Mouse (Mus musculus): ENCODE results near the gene Mgll. TPM values are rescaled to one million over a fixed set of nuclear protein-coding genes. Genes with fewer than 3 reads are reported as not detected.
A peak's percentile ranks its signal among the peaks of the same experiment; 100 is the strongest.

Gene Mgll
- polyA plus RNA-seq, 1 experiment from 2014 or later = 104 TPM

- Histone ChIP-seq H3K27me3 (ENCODE audit: control insufficient read depth, insufficient read depth, low read length) (no peaks in the 10 kb centered on the region), H3K9ac (replicated peaks; ENCODE audit: low read depth, low read length) (no peak overlapping the region), H3K9me3 (ENCODE audit: control insufficient read depth, low read depth, low read length) (no peaks in the 10 kb centered on the region), H3K36me3 (ENCODE audit: control insufficient read depth, insufficient read depth, low read length) (peaks cover 6% of the 10 kb centered on the region; the same call in 1 of the 2 replicates), H3K4me3 (ENCODE audit: low read depth, low read length) (no peak overlapping the region), H3K4me1 (ENCODE audit: control insufficient read depth, insufficient read depth, low read length) (no peaks in the 10 kb centered on the region), H3K27ac (ENCODE audit: low read length) (no peak overlapping the region), H3K4me2 (replicated peaks; ENCODE audit: low read depth, low read length) (no peak overlapping the region)
- 85% methylated on average over 6 of the region's 6 CpGs for WGBS
- ATAC-seq (ENCODE audit: insufficient number of reproducible peaks, insufficient read depth, low FRiP score, low read depth) = no peak
These were observed 133.6 kb downstream of the Mgll start for GRCm38 (mm10) chr6:88857830-88858229.

GRCm38 (mm10) chr6:88858341-88858740 lies 134.1 kb downstream of the Mgll start:
- no peak overlapping the region for H3K4me2 ChIP-seq (replicated peaks; ENCODE audit: low read depth, low read length)
- H3K27me3 ChIP-seq (ENCODE audit: control insufficient read depth, insufficient read depth, low read length) = no peaks in the 10 kb centered on the region
- H3K4me1 ChIP-seq (ENCODE audit: control insufficient read depth, insufficient read depth, low read length) = no peaks in the 10 kb centered on the region
- WGBS = 72% methylated on average over 7 of the region's 7 CpGs
- no peak for ATAC-seq (ENCODE audit: insufficient number of reproducible peaks, insufficient read depth, low FRiP score, low read depth)
- H3K9me3 ChIP-seq (ENCODE audit: control insufficient read depth, low read depth, low read length) = no peaks in the 10 kb centered on the region
- no peak overlapping the region for H3K27ac ChIP-seq (ENCODE audit: low read length)
- H3K36me3 ChIP-seq (ENCODE audit: control insufficient read depth, insufficient read depth, low read length) = peaks cover 6% of the 10 kb centered on the region; the same call in 1 of the 2 replicates
- H3K4me3 ChIP-seq (ENCODE audit: low read depth, low read length) = no peak overlapping the region
- no peak overlapping the region for H3K9ac ChIP-seq (replicated peaks; ENCODE audit: low read depth, low read length)

GRCm38 (mm10) chr6:88860914-88861313 lies 136.7 kb downstream of the Mgll start:
- no peak overlapping the region for H3K9ac ChIP-seq (replicated peaks; ENCODE audit: low read depth, low read length)
- 0% methylated on average over 2 of the region's 2 CpGs for WGBS
- no peaks in the 10 kb centered on the region for H3K9me3 ChIP-seq (ENCODE audit: control insufficient read depth, low read depth, low read length)
- H3K36me3 ChIP-seq (ENCODE audit: control insufficient read depth, insufficient read depth, low read length) = peaks cover 14% of the 10 kb centered on the region; the same call in 1 of the 2 replicates
- no peak overlapping the region for H3K4me3 ChIP-seq (ENCODE audit: low read depth, low read length)
- H3K4me1 ChIP-seq (ENCODE audit: control insufficient read depth, insufficient read depth, low read length) = no peaks in the 10 kb centered on the region
- H3K27me3 ChIP-seq (ENCODE audit: control insufficient read depth, insufficient read depth, low read length) = no peaks in the 10 kb centered on the region
- ATAC-seq (ENCODE audit: insufficient number of reproducible peaks, insufficient read depth, low FRiP score, low read depth) = no peak
- H3K27ac ChIP-seq (ENCODE audit: low read length) = no peak overlapping the region
- H3K4me2 ChIP-seq (replicated peaks; ENCODE audit: low read depth, low read length) = no peak overlapping the region

- H3K9ac ChIP-seq (replicated peaks; ENCODE audit: low read depth, low read length) = no peak overlapping the region
- no peaks in the 10 kb centered on the region for H3K27me3 ChIP-seq (ENCODE audit: control insufficient read depth, insufficient read depth, low read length)
- H3K36me3 ChIP-seq (ENCODE audit: control insufficient read depth, insufficient read depth, low read length) = peaks cover 14% of the 10 kb centered on the region; the same call in 1 of the 2 replicates
- H3K4me3 ChIP-seq (ENCODE audit: low read depth, low read length) = no peak overlapping the region
- no peaks in the 10 kb centered on the region for H3K9me3 ChIP-seq (ENCODE audit: control insufficient read depth, low read depth, low read length)
- no peak for ATAC-seq (ENCODE audit: insufficient number of reproducible peaks, insufficient read depth, low FRiP score, low read depth)
- WGBS = 78% methylated on average over 7 of the region's 7 CpGs
- H3K4me1 ChIP-seq (ENCODE audit: control insufficient read depth, insufficient read depth, low read length) = no peaks in the 10 kb centered on the region
- H3K27ac ChIP-seq (ENCODE audit: low read length) = no peak overlapping the region
- H3K4me2 ChIP-seq (replicated peaks; ENCODE audit: low read depth, low read length) = no peak overlapping the region
These were observed 141.5 kb downstream of the Mgll start for GRCm38 (mm10) chr6:88865704-88866103.

DNA sequence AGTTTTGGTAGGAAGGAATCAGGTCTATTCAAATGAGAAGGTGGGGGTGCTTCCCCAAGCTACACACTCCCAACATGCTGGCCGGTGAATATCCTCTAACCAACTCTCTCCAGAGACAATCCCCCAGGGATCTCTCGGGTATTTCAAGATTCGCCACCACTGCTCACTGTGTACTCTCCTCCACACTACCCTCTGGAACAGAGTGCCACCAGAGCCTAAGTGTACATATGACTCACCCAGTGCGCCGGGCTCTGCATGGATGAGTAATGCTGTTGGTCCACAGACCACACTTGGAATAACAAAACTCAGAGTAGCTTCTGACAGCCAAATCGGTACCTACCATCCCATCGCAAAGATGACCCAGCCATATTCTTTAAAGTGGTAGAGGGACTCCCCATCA lies 145.2 kb downstream of the Mgll start:
- H3K9me3 ChIP-seq (ENCODE audit: control insufficient read depth, low read depth, low read length) = no peaks in the 10 kb centered on the region
- no peak overlapping the region for H3K27ac ChIP-seq (ENCODE audit: low read length)
- H3K4me1 ChIP-seq (ENCODE audit: control insufficient read depth, insufficient read depth, low read length) = 0 out of 2 replicates have a peak, but pooled peaks cover 13% of the 10 kb centered on the region
- 89% methylated on average over 7 of the region's 7 CpGs for WGBS
- 0 out of 2 replicates have a peak, but pooled peaks cover 4% of the 10 kb centered on the region for H3K36me3 ChIP-seq (ENCODE audit: control insufficient read depth, insufficient read depth, low read length)
- no peak overlapping the region for H3K4me3 ChIP-seq (ENCODE audit: low read depth, low read length)
- no peak overlapping the region for H3K4me2 ChIP-seq (replicated peaks; ENCODE audit: low read depth, low read length)
- no peaks in the 10 kb centered on the region for H3K27me3 ChIP-seq (ENCODE audit: control insufficient read depth, insufficient read depth, low read length)
- ATAC-seq (ENCODE audit: insufficient number of reproducible peaks, insufficient read depth, low FRiP score, low read depth) = no peak
- no peak overlapping the region for H3K9ac ChIP-seq (replicated peaks; ENCODE audit: low read depth, low read length)

GRCm38 (mm10) chr6:88870594-88870993 lies 146.4 kb downstream of the Mgll start:
- WGBS = 61% methylated on average over 4 of the region's 4 CpGs
- Histone ChIP-seq H3K4me3 (ENCODE audit: low read depth, low read length) (no peak overlapping the region), H3K4me1 (ENCODE audit: control insufficient read depth, insufficient read depth, low read length) (peaks cover 16% of the 10 kb centered on the region; the same call in 1 of the 2 replicates), H3K9me3 (ENCODE audit: control insufficient read depth, low read depth, low read length) (no peaks in the 10 kb centered on the region), H3K27ac (ENCODE audit: low read length) (no peak overlapping the region), H3K27me3 (ENCODE audit: control insufficient read depth, insufficient read depth, low read length) (no peaks in the 10 kb centered on the region), H3K36me3 (ENCODE audit: control insufficient read depth, insufficient read depth, low read length) (no peaks in the 10 kb centered on the region), H3K4me2 (replicated peaks; ENCODE audit: low read depth, low read length) (no peak overlapping the region), H3K9ac (replicated peaks; ENCODE audit: low read depth, low read length) (no peak overlapping the region)
- ATAC-seq (ENCODE audit: insufficient number of reproducible peaks, insufficient read depth, low FRiP score, low read depth) = no peak

- Histone ChIP-seq H3K9me3 (ENCODE audit: control insufficient read depth, low read depth, low read length) (no peaks in the 10 kb centered on the region), H3K4me2 (replicated peaks; ENCODE audit: low read depth, low read length) (no peak overlapping the region), H3K4me1 (ENCODE audit: control insufficient read depth, insufficient read depth, low read length) (peaks cover 16% of the 10 kb centered on the region; the same call in 1 of the 2 replicates), H3K36me3 (ENCODE audit: control insufficient read depth, insufficient read depth, low read length) (no peaks in the 10 kb centered on the region), H3K9ac (replicated peaks; ENCODE audit: low read depth, low read length) (no peak overlapping the region), H3K27me3 (ENCODE audit: control insufficient read depth, insufficient read depth, low read length) (no peaks in the 10 kb centered on the region), H3K4me3 (ENCODE audit: low read depth, low read length) (no peak overlapping the region), H3K27ac (ENCODE audit: low read length) (no peak overlapping the region)
- peak; percentile 1; the same call in 1 of the 2 replicates for ATAC-seq (ENCODE audit: insufficient number of reproducible peaks, insufficient read depth, low FRiP score, low read depth)
- WGBS = 27% methylated on average over 8 of the region's 8 CpGs
These were observed 147.3 kb downstream of the Mgll start for GRCm38 (mm10) chr6:88871546-88871945.

DNA sequence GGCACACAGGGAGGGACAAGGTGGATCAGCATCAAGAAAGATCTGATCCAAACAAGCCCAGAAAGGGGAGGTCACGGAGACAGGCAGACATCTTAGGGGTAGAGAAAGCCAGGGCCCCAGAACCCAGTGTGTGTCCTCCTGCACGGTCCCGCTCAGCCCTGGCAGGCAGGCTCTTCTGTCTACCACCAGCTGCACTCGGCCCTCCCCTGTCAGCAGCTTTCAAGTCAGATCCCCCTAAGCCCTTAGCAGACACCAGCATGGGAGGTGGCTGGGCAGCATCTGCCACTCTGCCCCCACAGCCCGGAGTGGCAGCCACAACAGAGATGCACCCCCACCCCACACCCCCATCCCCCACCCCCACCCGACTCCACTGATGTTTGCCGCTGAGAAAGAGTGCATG lies 148.6 kb downstream of the Mgll start:
- H3K27me3 ChIP-seq (ENCODE audit: control insufficient read depth, insufficient read depth, low read length) = no peaks in the 10 kb centered on the region
- ATAC-seq (ENCODE audit: insufficient number of reproducible peaks, insufficient read depth, low FRiP score, low read depth) = no peak
- no peaks in the 10 kb centered on the region for H3K36me3 ChIP-seq (ENCODE audit: control insufficient read depth, insufficient read depth, low read length)
- 44% methylated on average over 7 of the region's 7 CpGs for WGBS
- no peak overlapping the region for H3K4me3 ChIP-seq (ENCODE audit: low read depth, low read length)
- H3K4me2 ChIP-seq (replicated peaks; ENCODE audit: low read depth, low read length) = no peak overlapping the region; the same call in 1 of the 2 replicates
- H3K9me3 ChIP-seq (ENCODE audit: control insufficient read depth, low read depth, low read length) = no peaks in the 10 kb centered on the region
- no peak overlapping the region for H3K27ac ChIP-seq (ENCODE audit: low read length)
- H3K9ac ChIP-seq (replicated peaks; ENCODE audit: low read depth, low read length) = no peak overlapping the region
- H3K4me1 ChIP-seq (ENCODE audit: control insufficient read depth, insufficient read depth, low read length) = peaks cover 16% of the 10 kb centered on the region; the same call in 1 of the 2 replicates
